Mouse (Mus musculus) heart, embryonic 16.5 days (tissue): ENCODE measurements around the gene Acsf2. TPM values are rescaled to one million over a fixed set of nuclear protein-coding genes. Genes with fewer than 3 reads are reported as not detected.

Experiments
- ATAC-seq: fragments of 200-750 bp; cut with Nextera tagmentation; replicated peaks from 2 replicates; pipeline ENCODE4 v1.8.0; 2017; ENCODE audit warnings: moderate number of reproducible peaks; ENCODE audit not compliant: insufficient read depth, low FRiP score; ENCODE audit errors: extremely low read depth
- H3K27ac ChIP-seq: fragments of 300-500 bp; sonication (generic); 2 replicates; pipeline ENCODE4 v1.5.1; 2014; ENCODE audit warnings: mild to moderate bottlenecking, low read length, control low read depth, moderate library complexity
- H3K27me3 ChIP-seq: fragments of 300-500 bp; sonication (generic); 2 replicates; pipeline ENCODE4 v1.6.1; 2014; ENCODE audit warnings: low read length, mixed read lengths; ENCODE audit not compliant: control insufficient read depth, insufficient read depth
- H3K36me3 ChIP-seq: fragments of 300-500 bp; sonication (generic); 2 replicates; pipeline ENCODE4 v1.6.1; 2014; ENCODE audit not compliant: control insufficient read depth, insufficient read depth
- H3K4me1 ChIP-seq: fragments of 300-500 bp; sonication (generic); 2 replicates; pipeline ENCODE4 v1.6.1; 2014; ENCODE audit warnings: low read length, mixed read lengths; ENCODE audit not compliant: control insufficient read depth, insufficient read depth
- H3K4me2 ChIP-seq: fragments of 300-500 bp; sonication (generic); 2 replicates; pipeline ENCODE4 v1.6.1; 2014; ENCODE audit warnings: low read depth, mild to moderate bottlenecking, control low read depth, low read length
- H3K4me3 ChIP-seq: fragments of 300-500 bp; sonication (generic); 2 replicates; pipeline ENCODE4 v1.5.1; 2014; ENCODE audit warnings: mild to moderate bottlenecking, control low read depth, low read length
- H3K9ac ChIP-seq: fragments of 300-500 bp; sonication (generic); 2 replicates; pipeline ENCODE4 v1.6.1; 2014; ENCODE audit warnings: low read length, control low read depth
- H3K9me3 ChIP-seq: fragments of 300-500 bp; sonication (generic); replicated peaks from 2 replicates; pipeline ENCODE4 v1.6.1; 2016; ENCODE audit warnings: low read length; ENCODE audit not compliant: control insufficient read depth
- WGBS: fragments of 180-500 bp; shearing (Covaris S2); extraction: QIAGEN DNeasy Blood & Tissue Kit; methylation state at CpG from one replicate; pipeline ENCODE4 v1.1.7; 2014; 5-methylcytosine and 5-hydroxymethylcytosine counted together
- polyA plus RNA-seq: library from polyadenylated mRNA; unstranded; fragments of >200 nt; fragmentation: Nextera tagmentation; extraction: Ambion mirVana; gene quantifications from 2 replicates; pipeline ENCODE4 v1.2.1, GENCODE M21; 2015

Gene Acsf2
- polyA plus RNA-seq, 1 experiment from 2014 or later: 2.7 TPM

GRCm38 (mm10) chr11:94610744-94611740 is 9.4 kb upstream of the Acsf2 start:
- Histone ChIP-seq H3K4me1 (no peaks in the 10 kb centered on the region), H3K4me3 (no peak overlapping the region), H3K27me3 (no peaks in the 10 kb centered on the region), H3K36me3 (no peaks in the 10 kb centered on the region), H3K4me2 (no peak overlapping the region), H3K9ac (no peak overlapping the region), H3K27ac (no peak overlapping the region), H3K9me3 (no peaks in the 10 kb centered on the region)
- 73% methylated on average over 4 of the region's 4 CpGs for WGBS
- ATAC-seq: no peak

DNA sequence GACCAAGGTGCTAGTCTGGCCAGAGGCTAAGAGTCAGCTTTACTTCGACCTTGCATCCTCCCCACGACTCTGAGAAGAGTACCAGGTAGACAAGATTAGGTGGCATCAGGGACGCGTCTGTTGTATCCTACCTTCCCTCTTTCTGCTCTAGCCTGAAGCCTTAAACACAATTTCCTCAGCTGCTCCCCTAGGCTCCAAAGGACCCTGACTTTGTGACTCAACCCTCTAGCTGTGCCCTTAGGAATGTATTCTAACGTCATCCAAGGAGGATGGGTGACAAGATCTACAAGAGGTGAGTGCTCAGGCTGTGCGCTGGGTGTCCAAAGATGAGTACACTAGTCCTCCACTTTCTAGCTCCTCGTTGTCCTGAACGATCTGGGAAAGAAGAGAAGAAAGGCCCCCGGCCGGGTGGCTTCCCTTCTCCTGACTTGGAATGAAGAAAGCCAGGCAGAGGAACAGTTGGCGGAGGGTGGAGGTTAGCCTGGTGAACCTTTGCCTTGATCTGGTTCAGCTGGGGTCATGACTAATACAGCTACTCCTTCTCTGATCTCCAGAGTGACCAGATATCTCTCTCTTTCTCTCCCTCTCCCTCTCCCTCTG is 785 bp upstream of the Acsf2 start:
- WGBS: 61% methylated on average over 11 of the region's 11 CpGs
- Histone ChIP-seq H3K36me3 (no peaks in the 10 kb centered on the region), H3K9me3 (no peaks in the 10 kb centered on the region), H3K4me2 (peak overlapping the region; percentile 81), H3K4me1 (peaks cover 6% of the 10 kb centered on the region), H3K4me3 (peak overlapping the region; percentile 67; the same call in 1 of the 2 replicates), H3K27ac (peak overlapping the region; percentile 40), H3K27me3 (no peaks in the 10 kb centered on the region), H3K9ac (no peak overlapping the region; the same call in 1 of the 2 replicates)
- no peak for ATAC-seq

- H3K9ac ChIP-seq: no peak overlapping the region
- no peaks in the 10 kb centered on the region for H3K36me3 ChIP-seq
- peaks cover 6% of the 10 kb centered on the region for H3K4me1 ChIP-seq
- no peak overlapping the region for H3K27ac ChIP-seq
- no peak overlapping the region for H3K4me3 ChIP-seq
- no peaks in the 10 kb centered on the region for H3K9me3 ChIP-seq
- no peak overlapping the region for H3K4me2 ChIP-seq
- ATAC-seq: no peak
- no peaks in the 10 kb centered on the region for H3K27me3 ChIP-seq
- WGBS: 91% methylated on average over 7 of the region's 7 CpGs
These were observed 1.2 kb downstream of the Acsf2 start for GRCm38 (mm10) chr11:94600447-94600846.

DNA sequence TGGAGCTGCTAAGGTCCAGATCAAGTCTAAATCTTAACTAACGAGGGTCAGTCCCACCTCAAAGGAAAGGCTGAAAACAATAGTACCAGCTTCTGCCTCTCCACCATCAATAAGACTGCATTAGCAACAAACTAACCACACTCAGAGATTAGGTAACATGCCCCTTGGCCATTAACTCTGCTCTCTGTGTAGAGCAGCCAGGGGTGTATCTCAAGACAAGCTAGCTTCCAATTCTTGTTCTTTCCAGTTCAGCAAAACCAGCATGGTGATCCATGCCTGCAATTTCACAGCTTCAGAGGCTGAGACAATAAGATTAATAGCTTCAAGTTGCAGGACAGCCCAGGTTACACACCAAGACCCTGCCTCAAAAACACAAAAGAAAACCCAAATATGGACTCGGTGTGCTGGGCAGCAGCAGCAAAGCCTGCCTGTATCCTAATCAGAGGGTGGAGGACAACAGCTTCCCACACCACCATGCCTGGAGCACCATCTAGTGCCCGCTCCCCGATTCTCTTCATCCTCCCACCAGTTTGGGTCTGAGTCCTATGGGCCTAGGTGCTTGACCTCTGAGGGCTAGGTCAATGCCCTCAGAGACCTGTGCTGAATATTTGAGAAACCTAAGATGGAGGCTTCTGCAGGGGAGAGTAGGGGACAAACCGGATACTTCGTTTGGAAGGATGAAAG is 3.1 kb downstream of the Acsf2 start:
- no peaks in the 10 kb centered on the region for H3K9me3 ChIP-seq
- no peak overlapping the region for H3K4me2 ChIP-seq
- H3K27ac ChIP-seq: no peak overlapping the region
- H3K4me3 ChIP-seq: no peak overlapping the region
- ATAC-seq: no peak
- no peaks in the 10 kb centered on the region for H3K27me3 ChIP-seq
- peaks cover 6% of the 10 kb centered on the region for H3K4me1 ChIP-seq
- 75% methylated on average over 6 of the region's 6 CpGs for WGBS
- H3K9ac ChIP-seq: no peak overlapping the region
- no peaks in the 10 kb centered on the region for H3K36me3 ChIP-seq

GRCm38 (mm10) chr11:94597319-94597718 is 4.4 kb downstream of the Acsf2 start:
- WGBS: 60% methylated on average over 4 of the region's 4 CpGs

DNA sequence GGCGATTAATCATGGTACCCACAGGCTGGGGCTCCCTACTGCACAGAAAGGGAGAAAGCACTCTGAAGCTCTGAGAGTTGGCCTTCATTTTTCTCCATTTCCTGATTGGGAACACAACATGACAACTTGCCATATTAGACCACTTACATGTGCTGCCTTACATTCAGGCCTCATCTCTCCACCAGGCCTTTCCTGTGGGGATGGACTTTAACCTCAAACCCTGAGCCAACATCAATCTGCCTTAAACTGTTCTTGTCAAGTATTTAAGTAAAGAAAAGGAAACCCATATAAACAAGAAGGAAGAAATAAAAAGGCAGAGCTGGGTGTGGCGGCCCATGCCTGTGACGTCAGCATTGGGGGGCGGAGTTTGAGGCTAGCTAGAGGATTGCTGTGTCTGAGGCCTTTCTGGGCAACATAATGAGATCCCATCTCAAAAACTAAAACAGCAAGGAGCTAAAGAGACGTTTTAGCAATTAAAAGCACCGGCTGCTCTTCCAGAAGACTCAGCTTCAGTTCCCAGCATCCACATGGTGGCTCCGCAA is 5.3 kb downstream of the Acsf2 start:
- no peak overlapping the region for H3K27ac ChIP-seq
- no peaks in the 10 kb centered on the region for H3K36me3 ChIP-seq
- peaks cover 6% of the 10 kb centered on the region for H3K4me1 ChIP-seq
- no peaks in the 10 kb centered on the region for H3K27me3 ChIP-seq
- H3K9me3 ChIP-seq: no peaks in the 10 kb centered on the region
- H3K9ac ChIP-seq: no peak overlapping the region
- no peak overlapping the region for H3K4me3 ChIP-seq
- H3K4me2 ChIP-seq: no peak overlapping the region
- WGBS: 75% methylated on average over 7 of the region's 7 CpGs
- no peak for ATAC-seq

More at GRCm38 (mm10) chr11:94597319-94597718, 4.4 kb downstream of the Acsf2 start:
- Histone ChIP-seq H3K4me1 (peaks cover 5% of the 10 kb centered on the region), H3K36me3 (no peaks in the 10 kb centered on the region), H3K27me3 (no peaks in the 10 kb centered on the region), H3K9ac (no peak overlapping the region), H3K4me2 (no peak overlapping the region), H3K27ac (no peak overlapping the region), H3K4me3 (no peak overlapping the region), H3K9me3 (no peaks in the 10 kb centered on the region)
- no peak for ATAC-seq

DNA sequence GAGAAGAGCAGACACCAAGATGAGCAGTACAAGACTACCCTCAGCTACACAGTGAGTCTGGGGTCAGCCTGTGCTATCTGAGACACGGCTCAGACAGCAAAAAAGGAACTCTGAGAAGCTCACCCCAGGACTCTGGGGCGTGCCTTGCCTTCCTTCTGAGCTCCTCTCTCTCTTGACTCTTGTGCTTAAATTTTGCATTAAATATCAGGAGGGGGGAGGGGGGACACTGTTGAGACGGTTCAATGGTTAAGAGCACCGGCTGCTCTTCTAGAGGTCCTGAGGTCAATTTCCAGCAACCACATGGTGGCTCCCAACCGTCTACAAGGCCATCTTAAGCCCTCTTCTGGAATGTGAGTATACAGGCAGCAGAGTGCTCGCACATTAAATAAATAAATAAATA is 14.2 kb downstream of the Acsf2 start:
- no peak for ATAC-seq

DNA sequence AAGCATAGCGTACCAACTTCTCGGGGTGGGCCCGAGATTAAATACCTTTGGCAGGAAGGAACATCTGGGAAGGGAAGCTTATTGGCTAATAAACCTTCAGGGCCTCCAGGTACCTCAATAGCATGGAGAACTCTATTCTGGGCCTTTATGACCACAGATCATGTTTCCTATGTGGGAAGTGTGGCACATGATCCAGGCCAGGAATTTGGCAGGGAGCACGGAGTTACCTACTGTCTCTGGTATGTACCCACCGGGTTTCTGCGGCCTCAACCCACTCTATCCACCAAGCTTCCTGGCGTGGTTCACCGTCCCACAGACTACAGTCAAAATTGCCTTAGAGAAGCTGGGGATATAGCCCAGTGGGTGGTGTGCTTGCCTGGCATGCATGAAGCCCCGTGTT is 16.6 kb downstream of the Acsf2 start:
- H3K27me3 ChIP-seq: no peaks in the 10 kb centered on the region
- 0 out of 2 replicates have a peak, but pooled peaks cover 4% of the 10 kb centered on the region for H3K9me3 ChIP-seq
- H3K9ac ChIP-seq: no peak overlapping the region
- H3K36me3 ChIP-seq: no peaks in the 10 kb centered on the region
- no peak overlapping the region for H3K4me3 ChIP-seq
- no peaks in the 10 kb centered on the region for H3K4me1 ChIP-seq
- no peak overlapping the region for H3K27ac ChIP-seq
- no peak overlapping the region for H3K4me2 ChIP-seq
- WGBS: 79% methylated on average over 9 of the region's 9 CpGs
- no peak for ATAC-seq

More for the DNA sequence above, 14.2 kb downstream of the Acsf2 start:
- WGBS: 76% methylated on average over 6 of the region's 6 CpGs
- no peaks in the 10 kb centered on the region for H3K27me3 ChIP-seq
- no peak overlapping the region for H3K4me2 ChIP-seq
- no peak overlapping the region for H3K4me3 ChIP-seq
- no peak overlapping the region for H3K9ac ChIP-seq
- H3K9me3 ChIP-seq: 0 out of 2 replicates have a peak, but pooled peaks cover 4% of the 10 kb centered on the region
- H3K36me3 ChIP-seq: no peaks in the 10 kb centered on the region
- peaks cover 8% of the 10 kb centered on the region for H3K4me1 ChIP-seq
- H3K27ac ChIP-seq: no peak overlapping the region
